Mouse (Mus musculus): ENCODE data around the gene Tssk6. TPM values are rescaled to one million over a fixed set of nuclear protein-coding genes. Genes with fewer than 3 reads are reported as not detected.

Tssk6 gene
- polyA plus RNA-seq, 1 experiment from 2014 or later = 5.3 TPM

GRCm38 (mm10) chr8:69876967-69877366 is 25.0 kb upstream of the Tssk6 start:
- H3K27me3 ChIP-seq (ENCODE audit: poor library complexity, severe bottlenecking) = peaks cover 76% of the 10 kb centered on the region

GRCm38 (mm10) chr8:69877396-69877795 is 24.6 kb upstream of the Tssk6 start:
- 84% methylated on average over 4 of the region's 4 CpGs for WGBS
- no peak for DNase-seq (ENCODE audit: extremely low spot score, low spot score)
- no peak overlapping the region for H3K4me3 ChIP-seq
- H3K9me3 ChIP-seq = peaks cover 10% of the 10 kb centered on the region
- H3K4me1 ChIP-seq = peaks cover 26% of the 10 kb centered on the region
- H3K27ac ChIP-seq = no peak overlapping the region
- H3K27me3 ChIP-seq (ENCODE audit: poor library complexity, severe bottlenecking) = peaks cover 81% of the 10 kb centered on the region
- peaks cover 11% of the 10 kb centered on the region; the same call in 1 of the 2 replicates for H3K36me3 ChIP-seq (replicated peaks)

More at GRCm38 (mm10) chr8:69876967-69877366, 25.0 kb upstream of the Tssk6 start:
- WGBS = 82% methylated on average over 10 of the region's 10 CpGs
- H3K4me3 ChIP-seq = no peak overlapping the region
- H3K9me3 ChIP-seq = peaks cover 10% of the 10 kb centered on the region
- DNase-seq (ENCODE audit: extremely low spot score, low spot score) = no peak
- H3K36me3 ChIP-seq (replicated peaks) = peaks cover 12% of the 10 kb centered on the region; the same call in 1 of the 2 replicates
- peaks cover 21% of the 10 kb centered on the region for H3K4me1 ChIP-seq
- no peak overlapping the region for H3K27ac ChIP-seq

DNA sequence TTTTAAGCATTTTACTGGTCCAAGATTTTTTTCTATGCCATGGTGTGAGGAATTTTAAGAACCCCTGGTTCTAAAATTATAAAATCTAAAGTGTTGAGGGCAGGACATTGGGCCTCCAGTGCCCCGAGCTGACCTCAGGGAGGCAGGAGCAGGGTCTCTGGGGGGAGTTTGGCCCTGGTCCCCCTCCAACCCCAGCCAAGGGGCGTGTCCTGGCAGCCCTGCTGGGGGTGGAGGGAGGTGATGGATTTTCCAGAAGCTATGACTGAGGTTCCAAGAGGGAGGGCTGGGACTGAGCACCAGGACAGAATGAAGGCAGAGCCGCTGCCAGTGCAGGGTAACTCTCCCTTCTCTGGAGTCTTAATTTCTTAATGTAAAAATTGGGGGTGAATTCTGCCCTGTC is 24.0 kb upstream of the Tssk6 start:
- no peak for DNase-seq (ENCODE audit: extremely low spot score, low spot score)

DNA sequence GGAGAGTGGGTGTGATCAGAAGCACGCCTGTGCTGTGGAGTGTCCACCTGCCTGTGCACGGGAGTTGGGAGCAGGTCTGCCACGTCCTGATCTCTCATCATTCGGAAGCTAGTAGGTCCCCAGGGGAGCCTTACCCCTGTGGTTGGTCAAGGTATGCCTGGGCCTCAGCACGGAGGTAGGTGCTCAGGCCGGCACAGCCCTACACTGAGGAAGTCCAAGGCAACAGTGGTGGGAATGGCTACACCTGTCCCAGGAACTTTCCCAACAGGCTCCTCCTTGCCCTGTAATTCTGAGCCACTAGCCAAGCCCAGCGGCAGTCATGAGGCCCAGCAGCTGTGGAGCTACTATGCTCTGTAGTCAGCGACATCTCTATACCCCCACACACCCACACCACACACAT is 22.3 kb upstream of the Tssk6 start:
- Histone ChIP-seq H3K27ac (no peak overlapping the region), H3K36me3 (replicated peaks) (no peaks in the 10 kb centered on the region), H3K27me3 (ENCODE audit: poor library complexity, severe bottlenecking) (peaks cover 97% of the 10 kb centered on the region), H3K4me1 (peaks cover 28% of the 10 kb centered on the region), H3K4me3 (no peak overlapping the region), H3K9me3 (peaks cover 10% of the 10 kb centered on the region)
- WGBS = 66% methylated on average over 8 of the region's 8 CpGs
- DNase-seq (ENCODE audit: extremely low spot score, low spot score) = no peak

More for the DNA sequence above, 24.0 kb upstream of the Tssk6 start:
- Histone ChIP-seq H3K9me3 (peaks cover 10% of the 10 kb centered on the region), H3K27ac (no peak overlapping the region), H3K4me1 (peaks cover 31% of the 10 kb centered on the region), H3K36me3 (replicated peaks) (peaks cover 7% of the 10 kb centered on the region; the same call in 1 of the 2 replicates), H3K4me3 (no peak overlapping the region), H3K27me3 (ENCODE audit: poor library complexity, severe bottlenecking) (peaks cover 87% of the 10 kb centered on the region)
- 59% methylated on average over 3 of the region's 3 CpGs for WGBS

GRCm38 (mm10) chr8:69880841-69881240 is 21.1 kb upstream of the Tssk6 start:
- no peaks in the 10 kb centered on the region for H3K36me3 ChIP-seq (replicated peaks)
- H3K4me3 ChIP-seq = peak overlapping the region; percentile 45
- H3K9me3 ChIP-seq = peaks cover 10% of the 10 kb centered on the region
- 12% methylated on average over 37 of the region's 37 CpGs for WGBS
- no peak for DNase-seq (ENCODE audit: extremely low spot score, low spot score)
- no peak overlapping the region for H3K27ac ChIP-seq
- peaks cover 32% of the 10 kb centered on the region for H3K4me1 ChIP-seq
- H3K27me3 ChIP-seq (ENCODE audit: poor library complexity, severe bottlenecking) = peaks cover 100% of the 10 kb centered on the region

DNA sequence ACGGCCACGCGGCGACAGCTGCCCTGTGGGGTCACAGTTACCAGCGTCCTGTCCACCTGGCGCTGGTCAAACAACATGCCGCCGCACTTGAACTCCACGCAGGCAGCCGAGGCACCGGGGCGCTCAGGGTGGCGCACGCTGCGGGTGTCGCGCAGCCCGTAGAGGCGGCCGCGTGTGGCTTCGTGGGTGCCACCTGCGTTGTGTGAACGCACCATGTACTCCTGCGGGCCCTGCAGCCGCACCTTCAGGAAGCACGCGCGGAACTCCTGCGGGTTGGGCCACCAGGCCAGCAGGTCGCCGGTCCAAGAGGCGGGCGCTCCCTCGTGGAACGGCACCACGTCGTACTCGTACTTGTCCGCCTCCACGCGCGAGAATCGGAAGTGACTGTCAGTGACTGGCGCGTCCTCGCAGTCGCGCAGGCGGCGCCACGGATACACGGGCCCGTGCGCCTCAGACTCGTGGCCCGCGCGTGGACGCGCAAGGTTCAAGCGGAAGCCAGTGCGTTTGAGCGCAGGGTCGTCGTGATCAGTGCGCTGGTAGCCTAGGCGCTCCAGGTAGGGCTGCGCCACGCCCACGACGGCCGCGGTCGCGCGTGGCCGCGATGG is 20.6 kb upstream of the Tssk6 start:
- no peak for DNase-seq (ENCODE audit: extremely low spot score, low spot score)
- WGBS = 20% methylated on average over 79 of the region's 79 CpGs
- peaks cover 100% of the 10 kb centered on the region for H3K27me3 ChIP-seq (ENCODE audit: poor library complexity, severe bottlenecking)
- H3K36me3 ChIP-seq (replicated peaks) = no peaks in the 10 kb centered on the region
- H3K4me1 ChIP-seq = peaks cover 34% of the 10 kb centered on the region
- peak overlapping the region; percentile 45 for H3K4me3 ChIP-seq
- H3K9me3 ChIP-seq = peaks cover 10% of the 10 kb centered on the region
- H3K27ac ChIP-seq = peak overlapping the region; percentile 30; the same call in 1 of the 2 replicates

- DNase-seq (ENCODE audit: extremely low spot score, low spot score) = no peak
- Histone ChIP-seq H3K4me1 (peaks cover 42% of the 10 kb centered on the region), H3K36me3 (replicated peaks) (no peaks in the 10 kb centered on the region), H3K27ac (peak overlapping the region; percentile 30; the same call in 1 of the 2 replicates), H3K27me3 (ENCODE audit: poor library complexity, severe bottlenecking) (peaks cover 100% of the 10 kb centered on the region), H3K4me3 (peak overlapping the region; percentile 45), H3K9me3 (peaks cover 10% of the 10 kb centered on the region)
- 7% methylated on average over 103 of the region's 103 CpGs for WGBS
Measured at GRCm38 (mm10) chr8:69882021-69882756, 19.8 kb upstream of the Tssk6 start.

GRCm38 (mm10) chr8:69882833-69883600 is 19.0 kb upstream of the Tssk6 start:
- Histone ChIP-seq H3K36me3 (replicated peaks) (no peaks in the 10 kb centered on the region), H3K27me3 (ENCODE audit: poor library complexity, severe bottlenecking) (peaks cover 100% of the 10 kb centered on the region), H3K9me3 (peaks cover 10% of the 10 kb centered on the region), H3K4me1 (peaks cover 50% of the 10 kb centered on the region), H3K4me3 (peak overlapping the region; percentile 45; the same call in 1 of the 2 replicates), H3K27ac (0 out of 2 replicates have a peak overlapping the region, but pooled peaks have one; percentile 30)
- 12% methylated on average over 52 of the region's 52 CpGs for WGBS
- no peak for DNase-seq (ENCODE audit: extremely low spot score, low spot score)

GRCm38 (mm10) chr8:69884141-69884540 is 17.8 kb upstream of the Tssk6 start:
- Histone ChIP-seq H3K27me3 (ENCODE audit: poor library complexity, severe bottlenecking) (peaks cover 100% of the 10 kb centered on the region), H3K36me3 (replicated peaks) (no peaks in the 10 kb centered on the region), H3K9me3 (peaks cover 10% of the 10 kb centered on the region), H3K4me1 (peaks cover 61% of the 10 kb centered on the region), H3K27ac (no peak overlapping the region), H3K4me3 (no peak overlapping the region)
- WGBS = 45% methylated on average over 13 of the region's 13 CpGs
- no peak for DNase-seq (ENCODE audit: extremely low spot score, low spot score)

DNA sequence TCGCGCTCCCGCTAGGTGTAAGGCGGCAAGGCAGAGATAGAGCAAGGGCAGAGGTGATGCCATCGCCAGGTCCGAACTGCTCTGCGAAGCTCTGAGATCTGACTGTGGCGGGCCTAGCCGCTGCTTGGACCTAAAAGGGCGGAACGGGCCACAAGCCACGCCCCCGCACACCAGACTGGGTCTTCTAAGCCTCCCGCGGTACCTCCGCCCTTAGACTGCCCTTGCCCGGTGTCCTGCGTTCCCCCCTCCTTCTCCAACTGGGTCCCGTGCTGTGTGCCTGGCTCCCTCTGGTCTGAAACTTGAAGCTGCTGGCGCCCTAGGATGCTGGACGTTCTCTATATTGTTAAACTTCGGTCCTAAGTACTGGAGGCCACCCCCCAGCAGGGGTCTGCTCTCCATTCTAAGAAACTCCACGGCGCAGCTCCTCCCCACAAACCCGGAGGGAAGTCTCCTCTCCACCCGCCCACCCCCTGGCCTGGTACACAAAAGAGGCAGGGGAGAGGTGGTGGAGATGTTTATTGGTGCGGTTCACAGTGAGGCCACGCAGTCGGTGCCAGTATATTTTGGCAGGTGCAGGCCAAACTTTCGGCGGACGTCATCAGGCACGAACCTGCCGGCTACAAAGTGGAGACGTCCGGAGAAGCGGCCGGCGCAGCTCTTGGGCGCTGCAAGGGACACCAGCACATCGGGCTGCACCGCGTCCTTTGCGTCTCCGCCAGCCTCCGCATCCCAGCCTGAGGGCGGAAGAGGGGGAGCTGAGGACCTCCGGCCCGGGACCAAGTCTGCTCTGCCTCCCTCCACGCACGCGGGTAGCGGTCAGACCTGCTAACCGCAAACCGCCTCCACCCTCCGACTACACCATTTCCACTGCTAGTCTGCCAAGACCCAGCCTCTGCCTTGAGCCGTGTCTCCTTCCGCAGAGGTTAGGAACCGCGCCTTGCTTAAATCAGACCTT is 14.4 kb upstream of the Tssk6 start, which contains the start of gene Cilp2:
Gene Cilp2, minus strand, starts transcription at position 399 of the 955 bp plus-strand sequence.
- DNase-seq (ENCODE audit: extremely low spot score, low spot score) = no peak
- H3K27me3 ChIP-seq (ENCODE audit: poor library complexity, severe bottlenecking) = peaks cover 100% of the 10 kb centered on the region
- under 1% methylated on average over 60 of the region's 60 CpGs for WGBS
- peaks cover 8% of the 10 kb centered on the region for H3K36me3 ChIP-seq (replicated peaks)
- H3K4me1 ChIP-seq = peaks cover 69% of the 10 kb centered on the region
- H3K9me3 ChIP-seq = no peaks in the 10 kb centered on the region
- peak within 1 kb of the TSS; percentile 41 for H3K4me3 ChIP-seq
- no peak within 1 kb of the TSS for H3K27ac ChIP-seq

GRCm38 (mm10) chr8:69888244-69888866 is 13.6 kb upstream of the Tssk6 start:
- Histone ChIP-seq H3K27ac (no peak overlapping the region), H3K4me3 (peak overlapping the region; percentile 41), H3K36me3 (replicated peaks) (peaks cover 16% of the 10 kb centered on the region), H3K9me3 (no peaks in the 10 kb centered on the region), H3K4me1 (peaks cover 71% of the 10 kb centered on the region), H3K27me3 (ENCODE audit: poor library complexity, severe bottlenecking) (peaks cover 94% of the 10 kb centered on the region)
- DNase-seq (ENCODE audit: extremely low spot score, low spot score) = no peak
- WGBS = 8% methylated on average over 24 of the region's 24 CpGs

Data from forebrain, embryonic 10.5 days (tissue).